Mouse (Mus musculus): ENCODE data around the gene Zzz3.

DNA sequence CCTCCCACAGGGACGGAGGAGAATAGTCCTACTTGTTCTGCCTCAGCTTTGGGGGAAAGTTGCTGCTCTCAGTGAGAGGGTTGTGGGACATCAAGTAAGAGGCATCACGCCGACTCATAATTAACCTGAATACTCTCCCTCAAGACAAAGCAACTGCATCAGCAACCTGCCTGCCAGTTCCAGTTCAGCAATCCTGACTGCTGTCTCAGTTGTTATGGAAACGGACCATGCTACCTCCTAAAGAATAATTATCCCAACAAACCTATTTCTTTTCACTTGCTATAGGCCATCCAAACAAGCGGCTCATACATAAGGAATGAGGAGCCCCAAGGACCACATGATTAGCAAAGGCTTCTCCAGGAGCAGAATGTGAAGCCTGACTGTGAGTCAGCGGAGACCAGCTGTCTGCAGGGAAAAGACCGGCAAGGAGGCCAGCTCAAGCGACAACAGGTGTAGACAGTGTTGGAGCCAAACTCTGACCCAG, 100.2 kb downstream of the Zzz3 start:
- TF ChIP-seq CTCF (IDR thresholded peaks at IDR 0.05; ENCODE audit: insufficient read depth, low read depth, low read length) (no peak), POLR2A (IDR thresholded peaks at IDR 0.05; ENCODE audit: insufficient read depth, low read depth, low read length) (no peak)
